Mouse (Mus musculus): ENCODE results near the gene Gnptg. TPM values are rescaled to one million over a fixed set of nuclear protein-coding genes. Genes with fewer than 3 reads are reported as not detected.

Gene Gnptg
- total RNA-seq (2021): 42.4 and 50.1 TPM in 2 replicates
- long read RNA-seq, transcript Gnptg-201 (11 exons, 1,234 nt): major isoform, 22 of 35 reads
- long read RNA-seq, partial matches to known transcripts: 2 of 35 reads
- long read RNA-seq, other reads (novel, unspliced or antisense): 11 of 35 reads

- DNase-seq: peak; percentile 85
These were observed at the start of gene Gnptg, which contains the start of gene Tsr3 for GRCm38 (mm10) chr17:25239695-25240636. Gene Gnptg, minus strand, starts transcription at chr17:25240124. Gene Tsr3, plus strand, starts transcription at chr17:25240170.

GRCm38 (mm10) chr17:25288842-25289241, 48.9 kb upstream of the Gnptg start:
- DNase-seq: peak; percentile 64

- peak; percentile 67 for DNase-seq
These were observed 45.1 kb upstream of the Gnptg start for GRCm38 (mm10) chr17:25285033-25285432.

- DNase-seq: peak; percentile 50
These were observed 42.2 kb upstream of the Gnptg start for GRCm38 (mm10) chr17:25282133-25282532.

- DNase-seq: no peak
These were observed 35.9 kb upstream of the Gnptg start for GRCm38 (mm10) chr17:25275833-25276232.

GRCm38 (mm10) chr17:25274571-25275346, 34.8 kb upstream of the Gnptg start, which contains the start of gene Ube2i:
Gene Ube2i, minus strand, starts transcription at chr17:25274622.
- no peak for DNase-seq

GRCm38 (mm10) chr17:25273706-25274501, 34.0 kb upstream of the Gnptg start:
- DNase-seq: peak; percentile 87

GRCm38 (mm10) chr17:25272951-25273705, 33.2 kb upstream of the Gnptg start:
- peak; percentile 83 for DNase-seq

- no peak for DNase-seq
These were observed 32.4 kb upstream of the Gnptg start for GRCm38 (mm10) chr17:25272326-25272725.

- DNase-seq: no peak
These were observed 30.9 kb upstream of the Gnptg start for GRCm38 (mm10) chr17:25270795-25271335.

GRCm38 (mm10) chr17:25264453-25264852, 24.5 kb upstream of the Gnptg start:
- DNase-seq: peak; percentile 68

- no peak for DNase-seq
These were observed 17.9 kb upstream of the Gnptg start for GRCm38 (mm10) chr17:25257804-25258261.

- peak; percentile 26 for DNase-seq
These were observed 16.3 kb upstream of the Gnptg start, which contains the start of gene Baiap3 for GRCm38 (mm10) chr17:25256140-25256754. Gene Baiap3, minus strand, starts transcription at chr17:25256364.

GRCm38 (mm10) chr17:25255110-25255509, 15.2 kb upstream of the Gnptg start:
- DNase-seq: no peak

- no peak for DNase-seq
These were observed 13.8 kb upstream of the Gnptg start for GRCm38 (mm10) chr17:25253760-25254159.

- DNase-seq: no peak
These were observed 12.7 kb upstream of the Gnptg start for GRCm38 (mm10) chr17:25252643-25253042.

GRCm38 (mm10) chr17:25250181-25250835, 10.4 kb upstream of the Gnptg start:
- no peak for DNase-seq

GRCm38 (mm10) chr17:25248033-25248750, 8.3 kb upstream of the Gnptg start:
- DNase-seq: no peak

GRCm38 (mm10) chr17:25244239-25244638, 4.3 kb upstream of the Gnptg start:
- DNase-seq: no peak
